Mouse (Mus musculus) hindbrain, embryonic 15.5 days (tissue): Measurements from ENCODE around the gene Ipmk. TPM values are rescaled to one million over a fixed set of nuclear protein-coding genes. Genes with fewer than 3 reads are reported as not detected.
"Not testable (repeated sequence)": the region's sequence is repeated elsewhere in the genome, so short reads cannot be mapped to it uniquely, and the experiment has no call there.

Experiments
- ATAC-seq: fragments of 200-750 bp; cut with Nextera tagmentation; 2 replicates; pipeline ENCODE4 v1.8.0; 2017; ENCODE audit warnings: low read depth, moderate number of reproducible peaks, moderate TSS enrichment; ENCODE audit not compliant: low FRiP score
- H3K27ac ChIP-seq: fragments of 300-500 bp; sonication (generic); replicated peaks from 2 replicates; pipeline ENCODE4 v1.5.1; 2015; ENCODE audit warnings: mild to moderate bottlenecking, inconsistent platforms
- H3K27me3 ChIP-seq: fragments of 300-500 bp; sonication (generic); 2 replicates; pipeline ENCODE4 v1.6.1; 2015; ENCODE audit warnings: control low read depth, inconsistent platforms
- H3K36me3 ChIP-seq: fragments of 300-500 bp; sonication (generic); 2 replicates; pipeline ENCODE4 v1.6.1; 2015; ENCODE audit warnings: control low read depth, inconsistent platforms
- H3K4me1 ChIP-seq: fragments of 300-500 bp; sonication (generic); replicated peaks from 2 replicates; pipeline ENCODE4 v1.6.1; 2015; ENCODE audit warnings: control low read depth, inconsistent platforms
- H3K4me2 ChIP-seq: fragments of 300-500 bp; sonication (generic); 2 replicates; pipeline ENCODE4 v1.6.1; 2015; ENCODE audit warnings: moderate library complexity, mild to moderate bottlenecking, inconsistent platforms
- H3K4me3 ChIP-seq: fragments of 300-500 bp; sonication (generic); 2 replicates; pipeline ENCODE4 v1.5.1; 2015; ENCODE audit warnings: mild to moderate bottlenecking, inconsistent platforms
- H3K9ac ChIP-seq: fragments of 300-500 bp; sonication (generic); 2 replicates; pipeline ENCODE4 v1.6.1; 2015; ENCODE audit warnings: inconsistent platforms
- H3K9me3 ChIP-seq: fragments of 300-500 bp; sonication (generic); 2 replicates; pipeline ENCODE4 v1.6.1; 2016; ENCODE audit warnings: control low read depth, inconsistent platforms
- WGBS: fragments of 180-500 bp; shearing (Covaris S2); methylation state at CpG from one replicate; pipeline ENCODE4 v1.1.7; 2015; 5-methylcytosine and 5-hydroxymethylcytosine counted together
- polyA plus RNA-seq: library from polyadenylated mRNA; unstranded; fragments of >200 nt; fragmentation: Nextera tagmentation; extraction: Ambion mirVana; gene quantifications from 2 replicates; pipeline ENCODE4 v1.2.1, GENCODE M21; 2015

Gene Ipmk
- polyA plus RNA-seq, 1 experiment from 2014 or later: 16.9 TPM

DNA sequence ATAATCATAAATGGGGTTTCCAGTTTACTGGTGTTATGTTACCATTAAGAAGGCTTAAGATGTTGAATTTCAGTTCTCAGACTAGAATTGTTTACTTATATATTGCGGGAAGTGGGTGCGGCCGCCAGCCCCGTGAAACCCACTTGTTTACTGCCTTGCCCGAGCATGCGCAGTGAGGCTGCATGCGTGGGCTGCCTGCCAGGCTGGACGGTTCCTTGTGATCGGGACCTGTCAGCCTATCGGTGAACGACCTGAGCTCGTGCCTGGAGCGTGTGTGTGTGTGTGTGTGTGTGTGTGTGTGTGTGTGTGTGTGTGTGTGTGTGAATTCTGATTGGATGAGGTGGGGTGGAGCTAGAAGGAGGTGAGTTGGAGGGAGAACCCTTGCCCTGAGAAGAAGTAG is 114.8 kb downstream of the Ipmk start:
- not testable (repeated sequence) for H3K4me1 ChIP-seq, H3K27me3 ChIP-seq, H3K36me3 ChIP-seq, H3K4me2 ChIP-seq, ATAC-seq, H3K9ac ChIP-seq, H3K27ac ChIP-seq, H3K9me3 ChIP-seq, H3K4me3 ChIP-seq
- 95% methylated on average over 13 of the region's 13 CpGs for WGBS

DNA sequence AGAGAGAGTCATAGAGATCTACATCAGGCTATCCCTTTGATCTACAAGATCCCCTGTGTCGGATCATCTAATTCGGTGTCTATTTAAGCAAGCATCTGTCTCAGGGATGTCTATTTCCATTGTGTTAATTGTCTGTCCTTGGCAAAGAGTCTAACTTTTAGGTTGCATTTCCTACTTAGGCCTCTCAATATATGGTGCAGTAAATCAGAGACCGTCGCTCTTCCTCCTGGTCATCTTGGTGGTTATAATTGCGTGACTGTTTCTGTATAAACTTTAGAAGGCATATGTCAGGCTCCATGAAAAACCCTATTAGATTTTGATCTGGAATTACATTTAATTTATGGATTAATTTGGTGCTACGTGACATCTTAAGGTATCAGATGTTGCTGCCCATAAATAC is 116.9 kb downstream of the Ipmk start:
- Histone ChIP-seq H3K4me3 (no peak overlapping the region), H3K4me2 (no peak overlapping the region), H3K36me3 (no peaks in the 10 kb centered on the region), H3K9ac (no peak overlapping the region), H3K27ac (no peak overlapping the region), H3K27me3 (no peaks in the 10 kb centered on the region), H3K9me3 (no peaks in the 10 kb centered on the region), H3K4me1 (no peaks in the 10 kb centered on the region)
- no peak for ATAC-seq
- 96% methylated on average over 6 of the region's 6 CpGs for WGBS

DNA sequence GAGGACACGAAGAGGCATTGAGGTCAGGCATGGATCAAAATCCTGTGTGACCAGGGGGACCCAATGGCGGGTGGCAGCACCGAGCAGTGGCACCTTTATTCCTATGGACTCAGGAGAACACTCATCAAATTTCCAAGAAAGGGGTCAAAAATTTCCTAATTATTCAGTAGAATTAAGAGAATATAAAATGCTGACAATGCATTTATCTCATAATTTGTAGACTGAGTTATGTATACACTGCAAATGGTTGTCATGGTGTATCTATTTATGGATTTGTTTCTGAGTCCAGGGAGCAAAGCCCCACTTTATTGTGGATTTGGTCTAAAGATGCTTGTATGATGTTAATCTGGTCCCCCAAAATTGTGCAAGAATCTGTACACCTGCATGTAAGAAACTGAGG is 120.8 kb downstream of the Ipmk start:
- no peak overlapping the region for H3K9ac ChIP-seq
- no peak overlapping the region for H3K27ac ChIP-seq
- no peak for ATAC-seq
- WGBS: 96% methylated on average over 3 of the region's 3 CpGs
- H3K4me2 ChIP-seq: no peak overlapping the region
- H3K36me3 ChIP-seq: no peaks in the 10 kb centered on the region
- H3K27me3 ChIP-seq: no peaks in the 10 kb centered on the region
- H3K4me1 ChIP-seq: no peaks in the 10 kb centered on the region; the same call in 1 of the 2 replicates
- no peak overlapping the region for H3K4me3 ChIP-seq
- H3K9me3 ChIP-seq: no peaks in the 10 kb centered on the region

- Histone ChIP-seq H3K9ac (no peak overlapping the region), H3K36me3 (no peaks in the 10 kb centered on the region), H3K4me1 (no peaks in the 10 kb centered on the region; the same call in 1 of the 2 replicates), H3K27me3 (no peaks in the 10 kb centered on the region), H3K4me3 (no peak overlapping the region), H3K27ac (no peak overlapping the region), H3K9me3 (no peaks in the 10 kb centered on the region), H3K4me2 (peak overlapping the region; percentile 13; the same call in 1 of the 2 replicates)
- WGBS: 45% methylated on average over 13 of the region's 13 CpGs
- peak; percentile 63 for ATAC-seq
Observed at GRCm38 (mm10) chr10:71469751-71470150, 122.2 kb downstream of the Ipmk start.

- H3K27ac ChIP-seq: no peak overlapping the region
- H3K27me3 ChIP-seq: no peaks in the 10 kb centered on the region
- no peaks in the 10 kb centered on the region; the same call in 1 of the 2 replicates for H3K4me1 ChIP-seq
- ATAC-seq: no peak
- no peak overlapping the region for H3K4me3 ChIP-seq
- no peaks in the 10 kb centered on the region for H3K36me3 ChIP-seq
- no peak overlapping the region for H3K9ac ChIP-seq
- H3K4me2 ChIP-seq: no peak overlapping the region
- H3K9me3 ChIP-seq: no peaks in the 10 kb centered on the region
- 87% methylated on average over 6 of the region's 6 CpGs for WGBS
Observed at GRCm38 (mm10) chr10:71472033-71472432, 124.5 kb downstream of the Ipmk start.

DNA sequence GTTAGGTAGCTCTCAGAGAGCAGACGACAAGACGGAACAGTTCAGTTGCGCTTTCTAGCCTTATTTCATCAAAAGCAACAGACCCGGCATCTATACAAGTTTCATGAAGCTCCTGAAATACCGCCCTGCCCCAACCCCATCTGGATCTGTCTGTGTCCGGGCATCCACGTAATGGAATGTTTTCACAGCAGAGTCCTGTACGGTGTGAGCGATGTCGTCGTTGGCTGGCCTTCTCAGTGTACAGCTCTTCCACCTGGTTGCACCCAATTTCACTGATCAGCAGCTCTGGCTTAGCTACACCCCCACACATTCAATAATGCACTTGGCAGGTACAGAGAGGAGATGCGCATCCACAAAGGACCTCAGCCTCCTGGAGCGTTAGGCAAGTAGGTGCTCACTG is 126.0 kb downstream of the Ipmk start:
- Histone ChIP-seq H3K27ac (no peak overlapping the region), H3K4me3 (no peak overlapping the region), H3K4me1 (peaks cover 12% of the 10 kb centered on the region), H3K27me3 (no peaks in the 10 kb centered on the region), H3K9me3 (no peaks in the 10 kb centered on the region), H3K4me2 (no peak overlapping the region), H3K36me3 (no peaks in the 10 kb centered on the region), H3K9ac (no peak overlapping the region)
- no peak for ATAC-seq
- 68% methylated on average over 13 of the region's 13 CpGs for WGBS

GRCm38 (mm10) chr10:71476471-71477080 is 129.0 kb downstream of the Ipmk start:
- Histone ChIP-seq H3K4me1 (peaks cover 12% of the 10 kb centered on the region), H3K4me3 (no peak overlapping the region), H3K9ac (no peak overlapping the region), H3K4me2 (no peak overlapping the region), H3K27me3 (no peaks in the 10 kb centered on the region), H3K27ac (peak overlapping the region; percentile 42; the same call in 1 of the 2 replicates), H3K36me3 (no peaks in the 10 kb centered on the region), H3K9me3 (no peaks in the 10 kb centered on the region)
- ATAC-seq: peak; percentile 84
- WGBS: 48% methylated on average over 8 of the region's 8 CpGs

DNA sequence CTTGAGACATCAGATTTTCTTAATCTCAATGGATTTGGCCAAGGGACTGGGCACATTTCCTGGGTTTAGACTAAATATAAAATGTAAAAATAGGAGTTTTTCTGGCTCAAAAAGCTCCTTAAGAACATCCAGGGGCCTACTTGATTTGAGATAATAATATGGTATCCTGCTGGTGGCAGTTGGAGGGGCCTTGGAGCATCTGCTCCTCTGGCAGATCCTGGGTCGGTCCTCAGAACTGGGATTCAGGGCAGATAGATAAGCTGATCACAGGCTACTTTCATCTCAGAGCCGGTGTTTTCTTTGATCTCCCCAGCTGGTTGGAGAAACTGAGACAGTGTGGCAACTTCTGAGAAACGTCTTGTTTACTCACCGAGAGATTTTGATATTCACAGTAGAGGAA is 129.6 kb downstream of the Ipmk start:
- 58% methylated on average over 4 of the region's 4 CpGs for WGBS
- peaks cover 12% of the 10 kb centered on the region for H3K4me1 ChIP-seq
- H3K9ac ChIP-seq: no peak overlapping the region
- H3K27me3 ChIP-seq: no peaks in the 10 kb centered on the region
- no peaks in the 10 kb centered on the region for H3K36me3 ChIP-seq
- no peak for ATAC-seq
- no peak overlapping the region for H3K4me2 ChIP-seq
- peak overlapping the region; percentile 42; the same call in 1 of the 2 replicates for H3K27ac ChIP-seq
- H3K4me3 ChIP-seq: no peak overlapping the region
- H3K9me3 ChIP-seq: no peaks in the 10 kb centered on the region

DNA sequence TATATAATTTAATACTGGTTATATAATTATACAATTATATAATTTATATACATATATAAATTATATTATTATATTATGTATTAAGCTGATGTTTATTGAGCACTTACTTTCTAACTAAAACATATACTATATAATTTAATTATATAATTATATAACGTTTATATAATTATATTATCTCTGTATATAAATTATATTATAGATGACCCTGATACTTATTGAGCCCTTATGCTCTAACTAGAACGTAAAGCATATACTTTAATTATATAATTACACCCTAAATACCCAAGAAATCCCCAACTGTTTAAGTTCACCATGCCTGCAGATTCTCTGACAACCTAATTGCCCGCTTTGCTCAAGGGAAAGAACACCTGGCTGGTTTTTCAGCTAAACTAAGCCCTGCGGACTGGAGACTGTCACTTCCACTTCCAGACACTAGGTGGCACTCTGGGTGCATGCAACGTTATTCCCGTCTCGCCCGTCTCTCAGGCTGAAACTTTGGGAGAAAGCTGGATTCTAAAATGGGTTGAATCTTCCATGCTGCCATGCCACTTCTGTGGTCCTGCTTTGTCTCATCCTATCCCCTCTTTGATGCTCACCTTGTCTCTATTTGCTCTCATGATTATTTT is 132.2 kb downstream of the Ipmk start:
- no peak overlapping the region for H3K9ac ChIP-seq
- no peaks in the 10 kb centered on the region for H3K9me3 ChIP-seq
- no peak overlapping the region for H3K4me3 ChIP-seq
- no peak overlapping the region for H3K27ac ChIP-seq
- H3K36me3 ChIP-seq: no peaks in the 10 kb centered on the region
- no peak overlapping the region for H3K4me2 ChIP-seq
- H3K27me3 ChIP-seq: no peaks in the 10 kb centered on the region
- ATAC-seq: peak; percentile 7; the same call in 1 of the 2 replicates
- WGBS: 11% methylated on average over 8 of the region's 8 CpGs
- H3K4me1 ChIP-seq: peaks cover 14% of the 10 kb centered on the region

Other genes starting within 250 kb of the Ipmk start
- gene Bicc1, start 188.1 kb upstream of the Ipmk start, polyA plus RNA-seq: 6.5 and 6.6 TPM in 2 replicates
- gene Tfam, start 109.5 kb upstream of the Ipmk start, polyA plus RNA-seq: 40.2 and 50.1 TPM in 2 replicates
- 154 and 186 TPM in 2 replicates for gene Ube2d1, start 62.5 kb upstream of the Ipmk start, polyA plus RNA-seq
- 295 and 296 TPM in 2 replicates for gene Cisd1, start 2.8 kb upstream of the Ipmk start, polyA plus RNA-seq